Mouse (Mus musculus) left cerebral cortex, adult 9 months (tissue): ENCODE data around the gene Man2b1.
"Not testable (repeated sequence)": the region's sequence is repeated elsewhere in the genome, so short reads cannot be mapped to it uniquely, and the experiment has no call there.

Source experiments
- DNase-seq, 2 experiments: peaks; one replicate each; pipeline ENCODE4 v3.0.0; 2022; ENCODE audit warnings: low spot score in 2 of 2

The Man2b1 gene

GRCm38 (mm10) chr8:85074167-85074566 is 8.9 kb upstream of the Man2b1 start:
- no peak for DNase-seq

GRCm38 (mm10) chr8:85074617-85075016 is 8.5 kb upstream of the Man2b1 start:
- DNase-seq = no peak

- DNase-seq = no peak
Observed at GRCm38 (mm10) chr8:85076001-85076400, 7.1 kb upstream of the Man2b1 start.

- peak in 1 of 2 experiments; percentile 88 for DNase-seq
Observed at GRCm38 (mm10) chr8:85076993-85077392, 6.1 kb upstream of the Man2b1 start.

GRCm38 (mm10) chr8:85080214-85080531 is 2.9 kb upstream of the Man2b1 start:
- DNase-seq = no peak

- DNase-seq = peak in 1 of 2 experiments; percentile 58
Observed at GRCm38 (mm10) chr8:85080532-85081215, 2.4 kb upstream of the Man2b1 start, which contains the start of gene Wdr83os. TSS of gene Wdr83os (plus strand) at chr8:85080740.

GRCm38 (mm10) chr8:85081216-85081555 is 1.9 kb upstream of the Man2b1 start, which contains the start of gene Wdr83:
TSS of gene Wdr83 (minus strand) at chr8:85081306.
- DNase-seq = no peak

- DNase-seq = not testable (repeated sequence)
Observed at GRCm38 (mm10) chr8:85082169-85082568, 901 bp upstream of the Man2b1 start.

- no peak for DNase-seq
Observed at GRCm38 (mm10) chr8:85084633-85085032, 1.6 kb downstream of the Man2b1 start.

GRCm38 (mm10) chr8:85086238-85086637 is 3.2 kb downstream of the Man2b1 start:
- DNase-seq = no peak

GRCm38 (mm10) chr8:85088771-85089170 is 5.7 kb downstream of the Man2b1 start:
- no peak for DNase-seq

- DNase-seq = no peak
Observed at GRCm38 (mm10) chr8:85090856-85091255, 7.8 kb downstream of the Man2b1 start.

GRCm38 (mm10) chr8:85091526-85092090 is 8.5 kb downstream of the Man2b1 start:
- DNase-seq = no peak

- no peak for DNase-seq
Observed at GRCm38 (mm10) chr8:85095051-85095450, 12.0 kb downstream of the Man2b1 start.

- DNase-seq = no peak
Observed at GRCm38 (mm10) chr8:85095566-85095965, 12.5 kb downstream of the Man2b1 start.

GRCm38 (mm10) chr8:85096196-85096595 is 13.1 kb downstream of the Man2b1 start:
- no peak for DNase-seq

- no peak for DNase-seq
Observed at GRCm38 (mm10) chr8:85096850-85097249, 13.8 kb downstream of the Man2b1 start.

GRCm38 (mm10) chr8:85100076-85100665 is 17.1 kb downstream of the Man2b1 start:
- no peak for DNase-seq

- no peak for DNase-seq
Observed at GRCm38 (mm10) chr8:85113241-85113640, 30.2 kb downstream of the Man2b1 start.

GRCm38 (mm10) chr8:85115501-85115900 is 32.4 kb downstream of the Man2b1 start:
- no peak for DNase-seq

GRCm38 (mm10) chr8:85116984-85117383 is 33.9 kb downstream of the Man2b1 start:
- no peak for DNase-seq

GRCm38 (mm10) chr8:85119052-85119981 is 36.2 kb downstream of the Man2b1 start:
- DNase-seq = peak; percentile 53 to 86
